Mouse (Mus musculus) erythroblast, embryonic 14.5 days (primary cell): ENCODE results near the gene Tbc1d8.

Source experiments
- GATA1 ChIP-seq: IDR thresholded peaks from 2 replicates; pipeline ENCODE4 v1.6.1; 2012; ENCODE audit warnings: low read length, inconsistent platforms, mixed read lengths
- TAL1 ChIP-seq: IDR thresholded peaks from 3 replicates; pipeline ENCODE4 v1.6.1; 2012; ENCODE audit warnings: low read length, inconsistent platforms, mixed read lengths

DNA sequence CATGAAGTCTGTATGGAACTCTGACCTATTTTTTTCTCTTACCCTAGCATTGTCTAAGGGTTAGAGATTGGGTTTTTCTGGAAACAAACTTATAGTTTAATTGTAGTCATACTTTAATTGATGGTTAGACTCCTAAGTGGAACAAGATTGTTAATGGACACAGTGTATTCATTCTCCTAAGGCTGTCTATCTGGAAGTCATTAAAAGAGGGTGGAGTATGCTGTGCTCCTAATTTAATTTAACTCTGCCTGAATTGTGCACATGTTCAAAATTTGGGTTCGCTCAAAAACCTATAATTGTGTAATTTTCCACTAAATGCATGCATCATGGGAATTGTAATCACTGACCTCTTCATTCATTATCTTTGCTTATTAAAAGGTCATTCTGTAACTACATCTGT, 113.0 kb downstream of the Tbc1d8 start:
- TF ChIP-seq GATA1, result no peak
- TF ChIP-seq TAL1, result no peak
